Comparison of ENCODE assay signal across 9 mouse cellular contexts in the genomic region with DNA sequence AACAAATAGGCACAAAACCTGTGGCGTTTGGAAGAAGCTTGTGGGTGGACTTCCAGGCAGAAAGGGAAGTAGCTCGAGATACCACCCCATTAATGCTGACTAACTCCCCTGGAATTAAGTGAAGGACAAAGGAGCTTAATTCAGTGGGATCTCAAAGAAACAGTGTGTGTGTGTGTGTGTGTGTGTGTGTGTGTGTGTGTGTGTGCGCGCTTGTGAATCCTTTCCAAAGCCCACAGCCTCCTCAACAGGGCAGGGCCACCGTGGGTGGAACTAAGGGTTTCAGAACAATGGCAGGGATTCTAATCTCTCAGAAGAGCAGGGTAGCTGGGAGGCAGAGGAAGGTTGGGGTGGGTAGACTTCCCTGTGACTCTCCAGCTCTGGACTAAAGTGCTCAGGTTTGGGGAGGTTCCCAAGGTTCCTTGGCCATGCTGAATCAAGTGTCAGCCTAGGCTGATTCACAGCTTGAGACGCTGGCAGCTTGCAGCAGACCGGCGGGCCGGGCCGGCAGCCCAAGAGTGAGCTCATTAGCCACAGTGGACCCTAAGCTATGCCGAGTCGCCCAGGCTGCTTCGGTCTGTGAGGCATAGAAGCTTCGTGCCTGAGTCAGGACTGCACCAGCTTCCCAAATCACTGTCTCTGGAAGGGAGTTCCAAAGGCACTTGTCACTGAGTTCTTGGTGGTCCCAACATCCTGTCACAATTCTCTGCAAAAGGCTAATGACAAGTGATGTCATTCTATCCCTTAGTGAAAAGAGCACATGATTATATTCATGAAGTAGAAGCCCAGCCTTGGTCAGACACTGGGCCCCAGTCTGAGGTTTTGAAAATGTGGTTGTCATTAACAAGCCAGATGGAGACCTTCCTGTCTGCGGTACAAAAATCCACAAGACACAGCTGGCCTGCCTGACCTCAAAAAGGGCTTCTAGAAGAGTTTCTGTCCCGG. TPM values are rescaled to one million over a fixed set of nuclear protein-coding genes. Genes with fewer than 3 reads are reported as not detected.
DNase-seq lines count a peak whose midpoint lies in the region; ATAC-seq and TF ChIP-seq lines count a peak whose summit lies in the region.
"Had no signal": no experiment of that assay in that cellular context is flagged by ENCODE, and none has a peak within 500 bp of the region (broad histone marks: within the 10 kb centered on the region; RNA-seq: fewer than 3 reads in every experiment).

No protein-coding gene starts in this region.

- H3K4me3 ChIP-seq in heart, adult 2 months, result no peak overlapping the region
- no peak overlapping the region for H3K4me3 ChIP-seq in midbrain, embryonic 12.5 days

- DNase-seq in urinary bladder, postnatal 25 days (ENCODE audit: low spot score), result peak; percentile 32
- no peak for DNase-seq in urinary bladder, adult 2 months (ENCODE audit: low spot score)
- DNase-seq in embryo, embryonic 9.5 days (ENCODE audit: extremely low spot score), result peak; percentile 25
- DNase-seq in heart, adult 2 months, result peak; percentile 73 to 81
- no peak for DNase-seq in spleen, adult 12 weeks (ENCODE audit: low spot score)
- no peak for DNase-seq in kidney, postnatal 4 days
- DNase-seq in layer of hippocampus, adult 18-20 months (ENCODE audit: low spot score in 2 of 2), result no peak

- no peaks in the 10 kb centered on the region for H3K9me3 ChIP-seq in midbrain, embryonic 12.5 days

- no peak for TF ChIP-seq EP300 in heart, adult 2 months (IDR thresholded peaks at IDR 0.05; ENCODE audit: insufficient read depth, low read depth, low read length)

- H3K9ac ChIP-seq in heart, adult 2 months (ENCODE audit: low read depth, low read length), result no peak overlapping the region
- no peak overlapping the region for H3K9ac ChIP-seq in midbrain, embryonic 12.5 days (replicated peaks)
- H3K9ac ChIP-seq: liver, embryonic 14.5 days had no signal

- no peaks in the 10 kb centered on the region for H3K79me2 ChIP-seq in heart, adult 2 months (replicated peaks; ENCODE audit: control insufficient read depth, insufficient read depth, low read length)

- no peaks in the 10 kb centered on the region for H3K36me3 ChIP-seq in heart, adult 2 months (ENCODE audit: control insufficient read depth, insufficient read depth, low read length)
- no peaks in the 10 kb centered on the region for H3K36me3 ChIP-seq in midbrain, embryonic 12.5 days

- H3K27ac ChIP-seq in heart, adult 2 months, result peak overlapping the region; percentile 61
- H3K27ac ChIP-seq in midbrain, embryonic 12.5 days (replicated peaks), result peak overlapping the region; percentile 58; the same call in 1 of the 2 replicates
- H3K27ac ChIP-seq: liver, embryonic 14.5 days had no signal

- intact Hi-C loops in heart, adult 2 months (cut with DNase I), result no loop called here

- peak overlapping the region; percentile 2; the same call in 1 of the 2 replicates for H3K4me2 ChIP-seq in midbrain, embryonic 12.5 days (replicated peaks)

- H3K4me1 ChIP-seq in heart, adult 2 months (ENCODE audit: control insufficient read depth, insufficient read depth, low read length), result peaks cover 28% of the 10 kb centered on the region
- peaks cover 18% of the 10 kb centered on the region for H3K4me1 ChIP-seq in midbrain, embryonic 12.5 days

- no peaks in the 10 kb centered on the region for H3K27me3 ChIP-seq in heart, adult 2 months (ENCODE audit: control insufficient read depth, insufficient read depth, low read length)
- peaks cover 30% of the 10 kb centered on the region for H3K27me3 ChIP-seq in midbrain, embryonic 12.5 days

- WGBS in heart, adult 2 months, result 33% methylated on average over 16 of the region's 16 CpGs
- 11% methylated on average over 16 of the region's 16 CpGs for WGBS in midbrain, embryonic 12.5 days

- no peak for TF ChIP-seq POLR2A in heart, adult 2 months (IDR thresholded peaks at IDR 0.05; ENCODE audit: insufficient read depth, low read depth, low read length)

- peak; percentile 77 for ATAC-seq in midbrain, embryonic 12.5 days (ENCODE audit: low FRiP score, low read depth)

- TF ChIP-seq CTCF in heart, adult 2 months (IDR thresholded peaks at IDR 0.05), result no peak

RNA-seq across cellular contexts. Expression of a gene that starts 59.6 kb away (rescaled TPM):
- polyA plus RNA-seq in urinary bladder, adult 2 months (2012; rRNA removed), result 2.7 and 3.1 TPM in 2 replicates
- 10 to 100 TPM in 1 of 2 experiments, 1 to 10 TPM in 1; 7.2 to 26.7 TPM for total RNA-seq in heart, adult 2 months (2021)
- 6.6 and 17.1 TPM in 2 replicates for polyA plus RNA-seq in heart, adult 2 months (2012; rRNA removed)
- 6.6 and 7.8 TPM in 2 replicates for polyA plus RNA-seq in midbrain, embryonic 12.5 days (2016; fragmentation: Nextera tagmentation; extraction: Ambion mirVana)
- total RNA-seq in layer of hippocampus, adult 18-20 months (2021), result 10 to 100 TPM; 40.1 TPM

Comparison
In these comparisons a context has a peak if more than half of its experiments do, and no peak if none do; other contexts are left out.
1. DNase-seq: peak in urinary bladder, postnatal 25 days (single experiment), embryo, embryonic 9.5 days (single experiment) and heart, adult 2 months (2 of 2); none in urinary bladder, adult 2 months (single experiment), spleen, adult 12 weeks (single experiment), kidney, postnatal 4 days (0 of 2) and layer of hippocampus, adult 18-20 months (0 of 2).